Mouse (Mus musculus) spleen, postnatal 0 days (tissue): Measurements from ENCODE around the gene Fam69a. TPM values are rescaled to one million over a fixed set of nuclear protein-coding genes. Genes with fewer than 3 reads are reported as not detected.

Experiments
- polyA plus RNA-seq: library from polyadenylated mRNA; unstranded; fragments of >200 nt; fragmentation: Nextera tagmentation; extraction: Ambion mirVana; gene quantifications from 2 replicates; pipeline ENCODE4 v1.2.1, GENCODE M21; 2015

Gene Fam69a
- 22.7 and 24.7 TPM in 2 replicates for polyA plus RNA-seq

GRCm38 (mm10) chr5:107986967-107987834 is at the start of gene Fam69a:
Fam69a (minus strand) TSS chr5:107987085.

GRCm38 (mm10) chr5:107900206-107901013 is 86.5 kb downstream of the Fam69a start, which contains the start of gene Rpl5:
Rpl5 (plus strand) TSS chr5:107900502.

GRCm38 (mm10) chr5:107874561-107875260 is 112.2 kb downstream of the Fam69a start, which contains the start of gene Evi5:
Evi5 (minus strand) TSS chr5:107875107.

Other genes with a start within 250 kb of the Fam69a start
- gene Ube2d2b, start 157.0 kb downstream of the Fam69a start, polyA plus RNA-seq = 0.53 and 0.63 TPM in 2 replicates
- gene Evi5, start 112.0 kb downstream of the Fam69a start, polyA plus RNA-seq = 62.2 and 66.7 TPM in 2 replicates
- 40.6 and 41.4 TPM in 2 replicates for gene Rpl5, start 86.6 kb downstream of the Fam69a start, polyA plus RNA-seq
- 49.9 and 58.7 TPM in 2 replicates for gene Mtf2, start 78.6 kb upstream of the Fam69a start, polyA plus RNA-seq
- 28.5 and 32.9 TPM in 2 replicates for gene Tmed5, start 145.5 kb upstream of the Fam69a start, polyA plus RNA-seq
- gene Ccdc18, start 145.8 kb upstream of the Fam69a start, polyA plus RNA-seq = 11.2 and 11.5 TPM in 2 replicates